Mouse (Mus musculus): ENCODE measurements around the gene Dclre1a. TPM values are rescaled to one million over a fixed set of nuclear protein-coding genes. Genes with fewer than 3 reads are reported as not detected.
"Not testable (repeated sequence)": the region's sequence is repeated elsewhere in the genome, so short reads cannot be mapped to it uniquely, and the experiment has no call there.

The Dclre1a gene
- total and polyA plus RNA-seq, 2 experiments from 2014 or later, result 7.5 to 13.2 TPM

DNA sequence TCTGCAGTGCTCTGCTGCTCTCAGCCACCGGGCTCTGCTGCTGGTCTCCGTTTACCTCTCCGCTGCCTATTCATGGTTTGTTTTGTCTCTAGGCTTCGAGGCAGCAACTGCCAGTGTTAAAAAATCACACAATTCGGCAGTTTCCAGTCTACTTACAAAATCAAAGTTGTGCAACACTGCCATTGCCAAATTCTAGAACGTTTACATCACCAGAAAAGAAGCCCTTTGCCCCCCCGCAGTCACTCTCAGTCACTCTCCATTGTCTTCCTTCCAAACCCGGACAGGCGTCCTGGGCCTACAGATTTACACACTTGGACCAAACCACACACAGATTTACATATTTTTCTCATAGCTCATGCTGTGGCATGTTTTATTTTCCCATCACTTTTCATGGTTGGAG is 13.0 kb downstream of the Dclre1a start:
- H3K27me3 ChIP-seq (ENCODE audit: insufficient read depth, low read length), result no peaks in the 10 kb centered on the region
- H3K9ac ChIP-seq (replicated peaks; ENCODE audit: low read length, poor library complexity, severe bottlenecking), result no peak overlapping the region
- no peak for TF ChIP-seq CTCF (IDR thresholded peaks at IDR 0.05)
- DNase-seq (ENCODE audit: low spot score) (peak; percentile 21), ATAC-seq (ENCODE audit: low FRiP score) (no peak)
- no peaks in the 10 kb centered on the region for H3K9me3 ChIP-seq (ENCODE audit: low read length)
- H3K4me2 ChIP-seq (ENCODE audit: low read depth, low read length, poor library complexity, severe bottlenecking), result no peak overlapping the region
- peaks cover 7% of the 10 kb centered on the region; the same call in 1 of the 2 replicates for H3K36me3 ChIP-seq (ENCODE audit: insufficient read depth, low read length)
- H3K4me3 ChIP-seq (ENCODE audit: low read depth, low read length), result no peak overlapping the region
- H3K4me1 ChIP-seq (ENCODE audit: insufficient read depth, low read length), result no peaks in the 10 kb centered on the region
- no peak overlapping the region for H3K27ac ChIP-seq (ENCODE audit: low read depth, low read length)
- 61% methylated on average over 9 of the region's 9 CpGs for WGBS

DNA sequence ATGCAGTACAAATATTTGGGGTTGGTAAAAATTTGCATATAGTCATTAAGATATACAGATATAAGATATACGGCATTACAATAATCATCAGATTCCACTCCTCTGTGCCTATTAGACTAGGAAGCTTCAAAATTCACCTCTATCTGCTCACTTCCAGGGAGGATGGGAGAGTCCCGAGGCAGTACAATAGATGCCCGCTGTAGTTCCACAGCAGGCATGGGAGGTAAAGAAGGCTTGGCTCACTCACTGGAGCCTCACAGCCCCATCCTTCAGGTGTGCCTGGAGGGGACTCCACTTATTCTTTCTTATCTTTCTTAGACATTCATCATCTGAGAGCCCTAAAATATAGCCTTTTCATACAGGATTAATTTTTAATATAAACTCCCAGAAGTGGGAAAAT is 13.7 kb downstream of the Dclre1a start:
- Histone ChIP-seq H3K4me3 (ENCODE audit: low read depth, low read length) (no peak overlapping the region), H3K9ac (replicated peaks; ENCODE audit: low read length, poor library complexity, severe bottlenecking) (no peak overlapping the region), H3K4me2 (ENCODE audit: low read depth, low read length, poor library complexity, severe bottlenecking) (no peak overlapping the region), H3K4me1 (ENCODE audit: insufficient read depth, low read length) (no peaks in the 10 kb centered on the region), H3K27me3 (ENCODE audit: insufficient read depth, low read length) (no peaks in the 10 kb centered on the region), H3K27ac (ENCODE audit: low read depth, low read length) (no peak overlapping the region), H3K36me3 (ENCODE audit: insufficient read depth, low read length) (peaks cover 7% of the 10 kb centered on the region; the same call in 1 of the 2 replicates), H3K9me3 (ENCODE audit: low read length) (no peaks in the 10 kb centered on the region)
- no peak for TF ChIP-seq CTCF (IDR thresholded peaks at IDR 0.05)
- 67% methylated on average over 3 of the region's 3 CpGs for WGBS
- ATAC-seq (ENCODE audit: low FRiP score) (no peak), DNase-seq (ENCODE audit: low spot score) (no peak)

DNA sequence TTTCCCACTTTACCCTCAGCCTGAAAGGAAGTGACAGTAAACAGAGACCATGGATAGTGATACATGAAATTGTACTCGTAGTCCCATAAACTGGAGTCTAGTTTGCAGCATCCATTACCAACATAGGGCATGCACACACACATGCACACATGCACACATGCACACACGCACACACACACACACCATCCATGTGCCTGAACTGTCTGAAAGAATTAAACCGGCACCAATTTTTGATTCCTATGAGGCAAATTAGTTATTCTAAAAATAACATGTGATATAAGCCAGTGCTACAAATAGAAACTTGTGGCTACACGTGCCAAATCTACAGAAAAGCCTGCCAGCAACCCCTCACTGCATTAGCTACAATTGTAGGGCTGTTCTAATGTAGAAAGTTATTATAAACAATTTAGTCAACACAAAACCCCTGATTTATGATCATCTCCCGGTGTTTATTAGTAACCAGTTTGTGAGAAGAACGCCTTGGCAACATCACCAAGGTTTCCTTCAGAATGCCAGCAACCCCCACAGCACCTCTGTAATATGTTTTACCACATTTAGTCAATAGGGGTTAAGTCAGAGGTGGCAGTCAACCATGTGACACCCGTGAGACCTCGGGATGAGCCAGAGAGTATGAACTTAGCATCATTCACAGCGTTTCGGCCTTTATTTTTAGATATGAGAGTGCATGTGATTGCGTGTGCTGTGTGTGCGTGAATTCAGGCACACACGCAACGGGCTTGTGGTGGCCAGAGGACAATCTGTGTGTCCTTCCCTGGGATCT is 14.5 kb downstream of the Dclre1a start:
- H3K9me3 ChIP-seq (ENCODE audit: low read length), result no peaks in the 10 kb centered on the region
- H3K4me2 ChIP-seq (ENCODE audit: low read depth, low read length, poor library complexity, severe bottlenecking), result no peak overlapping the region
- no peak overlapping the region for H3K27ac ChIP-seq (ENCODE audit: low read depth, low read length)
- H3K4me1 ChIP-seq (ENCODE audit: insufficient read depth, low read length), result no peaks in the 10 kb centered on the region
- no peaks in the 10 kb centered on the region for H3K27me3 ChIP-seq (ENCODE audit: insufficient read depth, low read length)
- no peak overlapping the region for H3K9ac ChIP-seq (replicated peaks; ENCODE audit: low read length, poor library complexity, severe bottlenecking)
- no peak overlapping the region for H3K4me3 ChIP-seq (ENCODE audit: low read depth, low read length)
- ATAC-seq (ENCODE audit: low FRiP score) (no peak), DNase-seq (ENCODE audit: low spot score) (no peak)
- TF ChIP-seq CTCF (IDR thresholded peaks at IDR 0.05), result no peak
- 92% methylated on average over 14 of the region's 14 CpGs for WGBS
- peaks cover 7% of the 10 kb centered on the region; the same call in 1 of the 2 replicates for H3K36me3 ChIP-seq (ENCODE audit: insufficient read depth, low read length)

DNA sequence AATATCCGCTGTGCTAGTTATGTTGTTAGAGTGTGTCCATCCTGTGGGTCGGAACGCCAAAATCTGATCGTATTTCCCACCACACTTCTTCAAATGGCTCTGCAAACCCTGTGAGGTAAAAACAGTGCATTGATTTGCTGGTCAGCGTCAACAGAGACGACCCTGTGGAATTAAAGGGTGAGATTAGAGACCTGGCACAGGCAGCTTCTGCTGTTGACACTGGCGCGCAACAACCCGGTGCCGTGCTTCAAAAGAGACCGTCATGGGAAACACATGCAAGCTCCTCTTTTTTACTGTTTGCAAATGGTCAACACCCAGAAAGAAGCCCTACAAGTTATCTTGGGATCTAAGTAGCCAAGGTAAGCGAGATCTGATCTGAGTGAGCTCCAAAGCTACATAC is 16.8 kb downstream of the Dclre1a start:
- no peak for TF ChIP-seq CTCF (IDR thresholded peaks at IDR 0.05)
- DNase-seq (ENCODE audit: low spot score) (no peak), ATAC-seq (ENCODE audit: low FRiP score) (no peak)
- Histone ChIP-seq H3K27me3 (ENCODE audit: insufficient read depth, low read length) (no peaks in the 10 kb centered on the region), H3K9me3 (ENCODE audit: low read length) (no peaks in the 10 kb centered on the region), H3K9ac (replicated peaks; ENCODE audit: low read length, poor library complexity, severe bottlenecking) (no peak overlapping the region), H3K27ac (ENCODE audit: low read depth, low read length) (no peak overlapping the region), H3K36me3 (ENCODE audit: insufficient read depth, low read length) (peaks cover 5% of the 10 kb centered on the region; the same call in 1 of the 2 replicates), H3K4me1 (ENCODE audit: insufficient read depth, low read length) (no peaks in the 10 kb centered on the region), H3K4me2 (ENCODE audit: low read depth, low read length, poor library complexity, severe bottlenecking) (no peak overlapping the region), H3K4me3 (ENCODE audit: low read depth, low read length) (no peak overlapping the region)
- WGBS, result 91% methylated on average over 12 of the region's 12 CpGs

DNA sequence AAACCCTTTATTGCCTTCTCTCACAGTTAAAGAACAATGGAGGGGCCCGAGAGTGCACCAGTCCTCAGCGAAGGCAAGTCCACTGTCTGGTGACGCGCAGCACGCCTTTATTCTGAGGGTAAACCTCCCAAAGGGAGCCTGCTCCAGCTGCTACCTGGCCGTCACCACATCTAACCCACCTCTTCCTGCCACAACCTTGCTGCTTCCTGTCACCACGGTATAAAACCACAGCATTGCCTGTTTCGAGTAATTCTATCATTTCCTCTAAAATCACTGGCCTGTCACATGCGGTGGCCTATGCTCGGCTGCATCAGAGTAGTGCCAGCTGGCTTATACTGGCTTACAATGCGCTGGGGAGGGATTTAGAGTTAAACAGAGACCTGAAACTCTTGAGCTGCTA is 17.5 kb downstream of the Dclre1a start:
- no CpG with 5 or more reads among the region's 11 CpGs for WGBS
- H3K4me3 ChIP-seq (ENCODE audit: low read depth, low read length), result not testable (repeated sequence)

DNA sequence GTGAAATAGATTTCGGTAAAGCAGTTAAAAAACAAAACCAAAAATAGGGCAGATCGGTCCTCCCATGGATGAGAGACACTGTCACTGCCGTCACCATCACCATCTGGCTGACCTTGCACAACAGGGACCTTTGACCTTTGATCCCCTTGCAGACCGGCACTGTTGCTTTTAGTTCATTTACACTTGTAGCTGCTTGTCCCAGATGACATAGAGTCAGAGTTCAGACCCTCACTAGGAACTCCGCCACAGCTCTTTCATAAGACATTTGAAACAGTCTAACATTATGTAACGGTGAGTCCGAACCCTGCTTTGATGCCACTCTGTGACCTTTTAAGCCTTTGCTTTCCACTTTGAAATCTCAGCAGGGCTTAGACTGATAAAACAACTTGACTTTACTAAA is 28.6 kb downstream of the Dclre1a start:
- H3K9ac ChIP-seq (replicated peaks; ENCODE audit: low read length, poor library complexity, severe bottlenecking); H3K9me3 ChIP-seq (ENCODE audit: low read length); DNase-seq (ENCODE audit: low spot score); H3K36me3 ChIP-seq (ENCODE audit: insufficient read depth, low read length); H3K4me1 ChIP-seq (ENCODE audit: insufficient read depth, low read length); H3K27ac ChIP-seq (ENCODE audit: low read depth, low read length); H3K27me3 ChIP-seq (ENCODE audit: insufficient read depth, low read length); H3K4me2 ChIP-seq (ENCODE audit: low read depth, low read length, poor library complexity, severe bottlenecking); H3K4me3 ChIP-seq (ENCODE audit: low read depth, low read length); ATAC-seq (ENCODE audit: low FRiP score): not testable (repeated sequence)
- WGBS, result no CpG with 5 or more reads among the region's 7 CpGs

More for the DNA sequence above, 17.5 kb downstream of the Dclre1a start:
- H3K9me3 ChIP-seq (ENCODE audit: low read length); H3K4me1 ChIP-seq (ENCODE audit: insufficient read depth, low read length); H3K36me3 ChIP-seq (ENCODE audit: insufficient read depth, low read length); H3K9ac ChIP-seq (replicated peaks; ENCODE audit: low read length, poor library complexity, severe bottlenecking); H3K27ac ChIP-seq (ENCODE audit: low read depth, low read length); H3K27me3 ChIP-seq (ENCODE audit: insufficient read depth, low read length); H3K4me2 ChIP-seq (ENCODE audit: low read depth, low read length, poor library complexity, severe bottlenecking); ATAC-seq (ENCODE audit: low FRiP score); DNase-seq (ENCODE audit: low spot score): not testable (repeated sequence)

DNA sequence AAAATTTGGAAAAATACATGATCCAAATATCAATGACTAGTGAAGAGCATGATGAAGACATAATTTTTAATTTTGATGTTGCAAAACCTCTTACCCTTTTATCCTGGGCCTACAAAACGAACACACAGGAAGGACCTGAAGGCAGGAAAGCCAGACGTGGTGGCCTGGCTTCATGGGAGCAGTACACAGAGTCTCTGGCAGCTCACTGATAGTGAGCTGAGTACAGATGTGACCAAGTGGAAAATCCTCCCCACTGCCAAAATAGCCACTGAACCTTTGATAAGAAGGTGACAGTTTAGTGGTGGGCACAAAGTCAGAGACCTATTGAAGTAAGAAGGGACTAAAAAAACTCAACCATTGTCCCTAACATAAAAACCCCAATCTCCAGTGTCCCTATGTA is 34.5 kb downstream of the Dclre1a start:
- H3K27me3 ChIP-seq (ENCODE audit: insufficient read depth, low read length); H3K27ac ChIP-seq (ENCODE audit: low read depth, low read length); H3K36me3 ChIP-seq (ENCODE audit: insufficient read depth, low read length); DNase-seq (ENCODE audit: low spot score); ATAC-seq (ENCODE audit: low FRiP score); H3K4me3 ChIP-seq (ENCODE audit: low read depth, low read length); H3K4me1 ChIP-seq (ENCODE audit: insufficient read depth, low read length); H3K9ac ChIP-seq (replicated peaks; ENCODE audit: low read length, poor library complexity, severe bottlenecking); H3K9me3 ChIP-seq (ENCODE audit: low read length); H3K4me2 ChIP-seq (ENCODE audit: low read depth, low read length, poor library complexity, severe bottlenecking): not testable (repeated sequence)
- no CpG with 5 or more reads among the region's 2 CpGs for WGBS

DNA sequence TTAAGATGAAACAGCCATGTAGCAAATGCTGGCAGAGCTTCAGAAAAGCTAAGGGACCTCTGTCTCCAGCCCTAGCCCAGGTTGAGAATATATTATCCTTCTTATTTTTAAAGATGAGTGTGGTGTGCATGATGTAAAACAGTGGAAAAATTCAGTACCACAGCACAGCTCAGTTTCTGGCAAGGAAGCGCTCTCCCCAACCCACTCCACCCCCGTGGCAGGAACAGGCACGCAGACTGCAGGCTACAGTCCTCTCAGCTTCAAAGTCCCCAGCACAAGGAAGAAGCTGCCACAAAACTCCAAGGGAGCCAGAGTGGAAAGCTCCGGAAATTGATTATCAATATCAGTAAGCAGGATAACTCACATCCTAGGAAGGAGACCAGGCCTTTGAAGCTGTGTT is 36.8 kb downstream of the Dclre1a start:
- H3K9ac ChIP-seq (replicated peaks; ENCODE audit: low read length, poor library complexity, severe bottlenecking); H3K27me3 ChIP-seq (ENCODE audit: insufficient read depth, low read length); H3K4me3 ChIP-seq (ENCODE audit: low read depth, low read length); ATAC-seq (ENCODE audit: low FRiP score); H3K36me3 ChIP-seq (ENCODE audit: insufficient read depth, low read length); DNase-seq (ENCODE audit: low spot score); H3K4me1 ChIP-seq (ENCODE audit: insufficient read depth, low read length); H3K4me2 ChIP-seq (ENCODE audit: low read depth, low read length, poor library complexity, severe bottlenecking); H3K9me3 ChIP-seq (ENCODE audit: low read length); H3K27ac ChIP-seq (ENCODE audit: low read depth, low read length): not testable (repeated sequence)
- no CpG with 5 or more reads among the region's 4 CpGs for WGBS

DNA sequence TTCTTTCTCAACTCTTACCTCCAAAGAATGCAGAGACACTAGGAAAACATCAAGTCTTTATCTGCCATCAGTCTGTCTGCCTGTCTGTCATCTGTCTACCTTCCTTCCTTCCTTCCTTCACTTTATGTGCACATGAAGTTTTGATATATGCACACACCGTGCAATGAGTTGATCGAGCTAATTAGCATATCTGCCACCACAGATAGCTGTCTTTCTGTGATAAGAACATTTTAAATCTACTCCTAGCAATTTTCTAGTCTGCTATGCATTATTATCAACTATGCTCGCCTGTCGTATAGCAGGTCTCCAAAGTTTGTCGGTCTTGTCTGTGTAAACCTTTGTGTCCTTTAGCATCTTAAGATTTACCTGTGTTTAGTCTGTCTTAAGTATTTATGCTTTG is 44.5 kb downstream of the Dclre1a start:
- H3K4me1 ChIP-seq (ENCODE audit: insufficient read depth, low read length); H3K4me3 ChIP-seq (ENCODE audit: low read depth, low read length); H3K27me3 ChIP-seq (ENCODE audit: insufficient read depth, low read length); H3K27ac ChIP-seq (ENCODE audit: low read depth, low read length); H3K9me3 ChIP-seq (ENCODE audit: low read length); H3K36me3 ChIP-seq (ENCODE audit: insufficient read depth, low read length); DNase-seq (ENCODE audit: low spot score); ATAC-seq (ENCODE audit: low FRiP score); H3K9ac ChIP-seq (replicated peaks; ENCODE audit: low read length, poor library complexity, severe bottlenecking); H3K4me2 ChIP-seq (ENCODE audit: low read depth, low read length, poor library complexity, severe bottlenecking): not testable (repeated sequence)
- WGBS, result no CpG with 5 or more reads among the region's 5 CpGs

All from midbrain, postnatal 0 days (tissue).